15 mouse cellular contexts compared by ENCODE assay signal in the genomic region with DNA sequence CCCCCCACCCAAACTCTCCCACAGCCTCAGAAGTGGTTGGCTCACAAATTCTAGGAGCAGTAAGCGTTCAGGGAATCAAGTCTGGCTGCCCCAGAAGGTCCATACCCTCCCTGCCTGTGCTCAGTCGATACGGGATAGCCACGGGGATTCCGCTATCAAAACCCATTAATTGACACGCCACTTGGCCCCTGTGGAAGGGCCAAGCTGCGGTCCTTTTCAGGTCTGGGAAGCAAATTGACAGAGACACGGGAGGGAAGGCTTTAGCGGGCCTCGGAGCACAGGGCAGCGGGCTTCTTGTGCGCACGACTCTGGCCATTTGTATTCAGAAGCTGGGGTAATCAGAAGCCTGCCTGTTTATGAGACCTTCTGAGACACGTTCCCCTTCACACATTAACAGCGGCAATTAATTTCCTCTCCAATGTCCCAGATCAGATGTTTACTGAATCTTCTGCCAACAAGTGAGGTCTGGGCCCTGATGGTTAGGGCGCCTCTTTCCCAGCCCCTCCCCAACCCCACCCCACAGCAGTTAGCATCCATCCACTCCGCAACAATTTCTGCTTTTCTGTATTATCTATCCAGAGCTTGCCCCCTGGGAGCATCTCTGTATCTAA.
DNase-seq lines count a peak whose midpoint lies in the region; ATAC-seq and TF ChIP-seq lines count a peak whose summit lies in the region.
"Had no signal": no experiment of that assay in that cellular context is flagged by ENCODE, and none has a peak within 500 bp of the region (broad histone marks: within the 10 kb centered on the region; RNA-seq: fewer than 3 reads in every experiment).

No protein-coding gene starts in this region.

- H3K9me3 ChIP-seq in forebrain, postnatal 0 days (ENCODE audit: low read length): no peaks in the 10 kb centered on the region
- no peaks in the 10 kb centered on the region for H3K9me3 ChIP-seq in midbrain, embryonic 10.5 days (replicated peaks)
- H3K9me3 ChIP-seq in neural tube, embryonic 13.5 days: no peaks in the 10 kb centered on the region
- H3K9me3 ChIP-seq: embryonic facial prominence, embryonic 13.5 days had no signal

- peak overlapping the region; percentile 64 for H3K27ac ChIP-seq in forebrain, postnatal 0 days (ENCODE audit: low read depth, low read length)
- peak overlapping the region; percentile 57 for H3K27ac ChIP-seq in midbrain, embryonic 10.5 days (replicated peaks)
- peak overlapping the region; percentile 67 for H3K27ac ChIP-seq in neural tube, embryonic 13.5 days (replicated peaks)
- H3K27ac ChIP-seq: embryonic facial prominence, embryonic 13.5 days; macrophage had no signal

- no peak for TF ChIP-seq CTCF in forebrain, postnatal 0 days (IDR thresholded peaks at IDR 0.05; ENCODE audit: low read depth)

- no peaks in the 10 kb centered on the region for H3K36me3 ChIP-seq in forebrain, postnatal 0 days (ENCODE audit: insufficient read depth)
- no peaks in the 10 kb centered on the region for H3K36me3 ChIP-seq in midbrain, embryonic 10.5 days
- H3K36me3 ChIP-seq in neural tube, embryonic 13.5 days: no peaks in the 10 kb centered on the region
- H3K36me3 ChIP-seq: embryonic facial prominence, embryonic 13.5 days had no signal

- no peak overlapping the region for H3K4me2 ChIP-seq in forebrain, postnatal 0 days (ENCODE audit: low read depth)
- no peak overlapping the region for H3K4me2 ChIP-seq in neural tube, embryonic 13.5 days
- H3K4me2 ChIP-seq: embryonic facial prominence, embryonic 13.5 days had no signal

- 0 out of 2 replicates have a peak overlapping the region, but pooled peaks have one; percentile 6 for H3K9ac ChIP-seq in forebrain, postnatal 0 days
- 0 out of 2 replicates have a peak overlapping the region, but pooled peaks have one; percentile 22 for H3K9ac ChIP-seq in neural tube, embryonic 13.5 days
- H3K9ac ChIP-seq: embryonic facial prominence, embryonic 13.5 days had no signal

- 34% methylated on average over 17 of the region's 17 CpGs for WGBS in forebrain, postnatal 0 days
- 77% methylated on average over 17 of the region's 17 CpGs for WGBS in midbrain, embryonic 10.5 days
- WGBS in neural tube, embryonic 13.5 days: 24% methylated on average over 17 of the region's 17 CpGs

- ATAC-seq in forebrain, postnatal 0 days: peak; percentile 25
- ATAC-seq in neural tube, embryonic 13.5 days (ENCODE audit: low read depth): no peak; the same call in 1 of the 2 replicates
- ATAC-seq: Patski had no signal

- no peak overlapping the region for H3K4me3 ChIP-seq in forebrain, postnatal 0 days (ENCODE audit: low read depth, low read length)
- H3K4me3 ChIP-seq in midbrain, embryonic 10.5 days: no peak overlapping the region
- H3K4me3 ChIP-seq in neural tube, embryonic 13.5 days: no peak overlapping the region
- H3K4me3 ChIP-seq: embryonic facial prominence, embryonic 13.5 days had no signal

- H3K27me3 ChIP-seq in forebrain, postnatal 0 days (ENCODE audit: insufficient read depth, low read length): no peaks in the 10 kb centered on the region
- H3K27me3 ChIP-seq in midbrain, embryonic 10.5 days (ENCODE audit: low read depth, poor library complexity, severe bottlenecking): no peaks in the 10 kb centered on the region
- no peaks in the 10 kb centered on the region for H3K27me3 ChIP-seq in neural tube, embryonic 13.5 days
- H3K27me3 ChIP-seq: embryonic facial prominence, embryonic 13.5 days; Patski had no signal

- DNase-seq in cerebellum, postnatal 14 days: peak; percentile 29 to 44
- no peak for DNase-seq in cerebellum, adult 11-12 months
- no peak for DNase-seq in forebrain, postnatal 0 days
- no peak for DNase-seq in midbrain, embryonic 10.5 days (ENCODE audit: low spot score)
- DNase-seq in spleen, postnatal 10 days (ENCODE audit: low spot score in 2 of 2): no peak
- DNase-seq in heart, adult 8-10 months (ENCODE audit: low spot score): no peak
- no peak for DNase-seq in kidney, postnatal 14 days
- DNase-seq: gastrocnemius, postnatal 36 days; kidney, adult 8-10 months; lung, adult 2 months; right cerebral cortex, postnatal 4 days had no signal

- H3K4me1 ChIP-seq in forebrain, postnatal 0 days (ENCODE audit: insufficient read depth): no peaks in the 10 kb centered on the region
- peaks cover 42% of the 10 kb centered on the region for H3K4me1 ChIP-seq in midbrain, embryonic 10.5 days
- H3K4me1 ChIP-seq in neural tube, embryonic 13.5 days (replicated peaks): peaks cover 59% of the 10 kb centered on the region

Comparison
In these comparisons a context has a peak if more than half of its experiments do, and no peak if none do; other contexts are left out.
1. DNase-seq: peak in cerebellum, postnatal 14 days (2 of 2); none in cerebellum, adult 11-12 months (single experiment), forebrain, postnatal 0 days (single experiment), midbrain, embryonic 10.5 days (single experiment), spleen, postnatal 10 days (0 of 2), heart, adult 8-10 months (single experiment) and kidney, postnatal 14 days (single experiment).
2. Peak in every context shown above with its lines, with median percentiles within 50 percentile points of each other: H3K27ac ChIP-seq.